Mouse (Mus musculus): ENCODE results near the gene Pparg.

- TF ChIP-seq POLR2A (IDR thresholded peaks at IDR 0.05; ENCODE audit: low read depth, low read length) (no peak), CTCF (IDR thresholded peaks at IDR 0.05; ENCODE audit: borderline replicate concordance, insufficient read depth, low read length) (no peak)
Observed at GRCm38 (mm10) chr6:115319686-115320085, 41.1 kb upstream of the Pparg start.

All from embryonic fibroblast, embryonic 13.5 days (primary cell).